Mouse (Mus musculus): ENCODE data around the gene Clrn1.
A peak's percentile ranks its signal among the peaks of the same experiment; 100 is the strongest.

Gene Clrn1

DNA sequence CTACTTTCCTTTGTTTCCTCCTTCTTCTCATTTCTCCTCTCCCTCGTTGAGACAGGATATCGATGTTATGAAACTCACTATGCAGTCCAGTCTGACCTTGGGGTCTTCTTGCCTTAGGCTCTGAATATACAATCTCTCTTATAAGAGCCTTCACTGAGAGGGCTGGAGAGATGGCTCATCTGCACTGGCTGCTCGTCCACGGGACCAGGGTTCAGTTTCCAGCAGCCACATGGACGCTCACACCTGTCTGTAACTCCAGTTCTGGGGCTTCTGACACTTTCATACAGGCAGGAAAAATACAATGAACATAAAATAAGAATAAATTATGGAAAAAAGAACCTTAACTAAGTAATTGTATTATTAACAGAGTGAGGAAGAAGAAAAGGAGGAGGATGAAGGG is 53.6 kb downstream of the Clrn1 start:
- no peak for DNase-seq (ENCODE audit: low spot score in 2 of 2)

DNA sequence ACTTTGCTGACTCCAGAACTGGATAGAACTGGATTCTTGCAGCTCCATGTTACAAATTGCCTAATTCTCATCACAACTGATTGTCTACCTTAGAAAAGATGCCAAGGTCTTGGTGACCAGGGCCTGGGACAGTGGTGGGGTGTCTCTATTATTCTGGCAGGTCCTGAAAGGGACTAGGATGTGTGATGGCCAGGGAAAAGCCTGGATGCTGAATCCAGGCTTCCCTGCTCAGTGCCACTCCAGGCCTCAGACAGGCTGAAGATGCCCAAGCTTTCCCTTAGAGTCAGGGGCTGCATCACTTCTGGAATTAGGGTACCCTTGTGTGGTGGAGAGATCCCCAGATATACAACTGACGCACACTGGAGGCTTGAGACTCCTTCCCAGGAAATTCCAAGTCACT is 55.2 kb downstream of the Clrn1 start:
- DNase-seq (ENCODE audit: low spot score in 2 of 2), result no peak

DNA sequence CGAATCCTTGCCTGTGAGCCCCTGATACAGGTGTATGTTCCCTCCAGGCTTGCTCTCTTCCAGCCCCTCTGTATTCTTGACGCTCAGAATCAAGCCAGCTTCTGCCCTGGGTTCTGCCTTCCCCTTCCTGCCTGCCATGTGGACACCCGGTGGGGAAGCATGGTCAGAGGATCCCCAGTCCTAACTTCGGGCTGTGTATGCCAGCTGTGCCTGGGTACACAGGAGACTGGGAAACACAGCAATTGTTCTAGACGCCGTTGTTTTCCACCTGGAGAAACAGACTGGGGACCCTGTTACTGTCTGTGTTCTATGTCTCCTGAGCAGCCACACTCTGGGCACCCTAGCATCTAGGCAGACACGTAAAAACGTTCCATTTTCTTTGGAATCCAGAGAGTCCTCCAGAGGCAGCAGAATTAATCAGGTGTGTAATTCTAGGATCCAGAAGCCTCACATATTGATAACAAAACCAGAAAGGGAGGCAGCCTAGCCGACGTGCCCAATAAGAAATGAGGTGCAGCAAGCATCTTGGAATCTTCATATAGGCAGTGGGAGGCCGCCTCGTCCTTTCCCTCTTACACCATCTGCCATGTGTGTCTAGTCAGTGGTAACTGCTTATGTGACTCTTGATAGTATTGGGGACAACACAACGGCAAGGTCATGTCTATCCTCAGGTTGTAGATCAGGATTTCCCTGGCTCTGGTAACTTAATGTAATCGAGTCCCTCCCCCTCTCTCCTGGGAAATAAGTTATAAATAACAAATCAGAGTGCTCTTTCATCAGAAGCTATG is 56.6 kb downstream of the Clrn1 start:
- no peak for DNase-seq (ENCODE audit: low spot score in 2 of 2)

DNA sequence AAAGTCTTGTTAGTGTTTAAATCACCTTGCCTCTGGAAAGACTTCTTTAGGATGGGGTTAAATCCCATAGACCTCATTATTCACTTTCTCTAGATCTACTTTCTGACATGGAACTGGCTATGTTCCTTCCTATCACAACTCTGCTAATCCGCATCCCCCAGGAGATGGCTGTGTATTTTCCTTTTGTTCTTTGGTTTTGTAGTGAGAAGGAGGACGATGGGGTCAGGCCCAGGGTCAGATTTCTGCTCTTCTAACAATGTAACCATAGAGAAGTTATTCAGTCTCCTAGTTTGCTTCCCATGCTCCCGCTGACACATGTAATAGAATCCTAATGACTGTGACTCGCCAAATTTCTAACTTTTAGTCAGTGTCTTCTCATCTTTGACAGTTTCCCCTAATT is 58.9 kb downstream of the Clrn1 start:
- no peak for DNase-seq (ENCODE audit: low spot score in 2 of 2)

DNA sequence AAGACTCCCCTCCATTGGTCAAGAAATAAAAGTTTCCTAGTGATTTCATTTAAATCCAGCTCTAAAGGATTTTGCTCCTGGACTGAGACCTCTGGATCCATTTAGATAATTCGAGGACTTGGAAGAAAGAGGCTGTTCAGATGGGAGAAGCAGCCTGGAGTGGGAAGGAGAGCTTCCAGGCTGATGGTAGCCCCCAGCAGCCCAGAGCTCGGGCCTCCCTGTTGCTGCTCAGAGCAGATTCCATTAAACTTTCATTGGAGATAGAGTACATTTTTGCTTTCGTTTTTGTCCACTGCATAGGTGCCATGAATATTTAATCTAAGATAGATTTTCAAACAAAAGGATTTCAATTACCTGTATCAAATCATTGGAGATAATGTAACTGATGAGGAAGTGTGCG is 62.9 kb downstream of the Clrn1 start, which contains the start of gene Mindy4b-ps:
TSS of gene Mindy4b-ps (minus strand) at position 101 of the 400 bp plus-strand sequence.
- DNase-seq (ENCODE audit: low spot score in 2 of 2), result no peak

DNA sequence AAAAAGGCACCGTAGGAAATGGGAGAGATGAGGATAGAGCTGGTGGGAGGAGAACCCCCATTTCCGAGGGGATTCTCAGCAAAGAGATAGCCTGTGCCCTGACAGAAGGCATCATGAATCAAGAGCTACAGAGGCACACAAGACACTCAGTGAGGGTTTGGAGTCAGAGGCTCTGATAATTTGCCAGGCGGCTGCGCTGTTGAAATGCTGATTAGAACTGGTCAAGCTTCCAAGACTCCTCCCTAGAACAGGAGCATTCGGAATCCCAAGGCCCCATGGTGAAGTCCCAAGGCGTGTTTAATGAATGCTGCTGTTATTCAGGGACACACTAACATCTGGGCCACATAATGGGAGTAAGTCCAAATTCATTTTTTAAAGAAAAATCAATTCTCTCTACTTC is 67.8 kb downstream of the Clrn1 start:
- DNase-seq (ENCODE audit: low spot score in 2 of 2), result peak in 1 of 2 experiments; percentile 27

DNA sequence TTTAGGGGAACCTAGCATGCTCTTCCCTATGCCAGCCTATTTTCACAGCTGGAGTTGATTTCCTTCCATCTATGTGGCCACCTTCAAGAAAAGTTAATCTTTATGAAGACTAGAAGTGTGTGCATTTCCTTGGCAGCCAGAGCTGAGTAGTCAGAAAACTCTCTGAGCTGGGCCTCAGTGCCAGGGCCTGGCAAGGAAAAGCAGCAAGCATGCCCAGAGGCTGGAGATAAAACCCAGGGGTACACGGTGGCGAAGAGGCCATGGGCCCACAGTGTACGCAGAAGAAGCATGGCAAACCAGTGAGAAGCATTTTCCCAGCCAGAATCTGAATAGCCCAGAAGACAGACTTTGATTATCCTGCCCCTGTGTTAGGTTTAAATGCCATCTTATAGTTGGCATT is 70.9 kb downstream of the Clrn1 start:
- DNase-seq (ENCODE audit: low spot score in 2 of 2), result no peak

DNA sequence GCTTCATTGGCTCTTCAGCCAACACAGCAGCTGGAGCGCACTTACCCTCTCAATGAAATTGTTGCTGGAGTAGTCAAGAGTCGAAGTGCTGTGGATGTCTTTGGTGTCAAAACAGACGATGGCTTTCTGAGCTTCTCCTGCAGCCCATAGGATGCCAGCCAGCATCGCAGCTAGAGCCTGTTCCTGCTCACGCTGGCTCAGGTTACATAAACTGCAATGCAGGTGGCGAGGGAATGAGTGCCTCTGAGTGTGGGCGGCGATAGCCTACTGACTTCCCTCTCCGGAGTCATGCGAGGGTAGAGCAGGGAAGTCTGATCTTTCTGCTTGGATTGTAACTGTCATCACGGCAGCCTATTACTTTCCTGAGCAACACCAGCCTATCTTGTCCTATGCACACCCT is 74.8 kb downstream of the Clrn1 start:
- no peak for DNase-seq (ENCODE audit: low spot score in 2 of 2)

DNA sequence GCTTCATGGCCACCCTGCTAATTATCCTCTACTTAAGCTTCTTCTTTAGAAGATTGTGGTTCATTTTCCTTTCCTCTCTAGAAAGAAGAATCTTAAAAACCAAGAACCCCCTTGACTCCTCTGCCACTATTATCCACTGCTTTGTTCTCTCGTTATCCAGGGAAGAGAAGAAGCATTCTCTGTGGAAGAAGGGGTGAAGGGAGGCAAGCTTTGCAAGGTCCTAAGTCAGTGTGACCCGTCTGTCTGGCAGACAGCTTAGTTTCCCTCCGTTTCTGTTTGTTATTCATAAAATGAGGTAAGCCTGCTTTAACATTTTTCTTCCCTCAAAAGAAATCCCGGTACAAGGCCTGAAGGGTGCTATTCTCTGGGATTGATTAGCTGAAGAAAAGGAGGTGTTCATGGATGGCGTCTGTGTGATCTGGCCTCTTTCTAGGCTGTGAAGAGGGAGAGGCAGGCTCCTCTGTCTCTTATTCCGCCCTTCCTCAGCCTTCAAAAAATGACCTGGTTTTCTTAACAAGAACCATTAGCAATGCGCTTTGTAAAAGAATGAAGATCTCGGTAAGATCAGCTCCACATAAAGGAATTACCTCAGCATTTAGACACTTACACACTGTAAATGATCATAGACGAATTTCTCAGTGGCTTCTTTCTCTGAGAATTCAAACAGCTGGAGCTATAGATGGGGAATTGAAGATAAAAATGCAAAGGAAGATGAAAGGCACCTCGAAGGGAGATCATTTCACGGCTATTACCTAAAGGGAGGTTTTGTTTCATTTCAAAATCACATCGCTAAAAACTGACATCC is 75.8 kb downstream of the Clrn1 start:
- no peak for DNase-seq (ENCODE audit: low spot score in 2 of 2)

DNA sequence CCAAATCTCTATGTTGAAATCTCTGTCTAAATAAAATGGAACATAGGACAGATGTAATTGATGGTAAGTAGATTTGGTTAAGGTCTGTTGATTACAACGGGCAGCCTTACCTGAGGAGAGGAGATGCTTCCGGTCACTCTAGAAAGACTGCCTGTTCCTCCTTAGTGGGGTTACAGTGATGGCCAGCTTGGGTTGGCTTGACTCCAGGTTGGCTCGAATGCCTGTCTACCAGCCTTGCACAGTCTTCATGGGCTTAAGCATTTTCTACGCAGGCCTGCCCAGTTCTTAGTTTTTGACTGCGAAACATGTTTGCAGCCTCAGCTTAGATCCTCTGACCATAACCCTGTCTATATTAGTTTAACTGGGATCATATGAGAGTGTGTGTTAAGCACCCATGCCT is 76.5 kb downstream of the Clrn1 start:
- DNase-seq (ENCODE audit: low spot score in 2 of 2), result no peak

DNA sequence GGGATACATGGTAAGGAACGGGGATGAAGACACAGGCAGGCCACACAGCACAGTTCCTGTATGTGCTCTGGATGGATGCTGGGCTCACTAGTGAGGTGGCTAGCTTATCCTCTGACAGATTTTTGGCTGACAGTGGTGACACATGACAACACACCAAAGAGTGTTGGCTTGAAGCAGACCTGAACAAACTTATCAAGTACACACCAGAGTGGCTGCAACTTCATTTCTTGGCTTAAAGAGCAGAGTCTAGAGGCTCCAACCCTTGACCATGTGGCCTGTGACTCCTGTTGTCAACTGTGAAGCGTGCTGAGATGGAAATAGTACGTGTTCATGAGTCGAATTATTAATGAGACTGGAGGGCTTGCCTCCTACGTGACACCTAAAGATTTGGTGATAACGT is 80.4 kb downstream of the Clrn1 start:
- DNase-seq (ENCODE audit: low spot score in 2 of 2), result no peak

DNA sequence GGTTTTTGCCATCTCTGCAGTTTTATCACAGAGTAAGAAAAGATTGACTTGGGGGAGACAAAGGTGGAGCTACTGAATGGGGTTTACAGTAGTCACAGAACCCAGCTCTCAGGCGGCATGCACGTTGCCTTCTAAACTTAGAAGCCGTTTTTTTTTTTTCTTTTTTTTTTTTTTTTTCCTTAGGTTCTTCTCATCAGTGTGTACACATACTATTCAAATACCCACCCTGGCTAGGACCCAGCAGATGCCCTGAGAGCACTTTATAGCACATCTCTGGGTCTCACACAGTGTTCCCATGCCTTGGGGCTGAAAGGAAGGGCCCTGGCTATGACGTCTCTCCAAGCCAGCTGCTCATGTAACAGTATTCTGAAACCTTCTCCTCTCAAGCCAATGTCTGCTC is 86.5 kb downstream of the Clrn1 start:
- DNase-seq (ENCODE audit: low spot score in 2 of 2), result no peak

DNA sequence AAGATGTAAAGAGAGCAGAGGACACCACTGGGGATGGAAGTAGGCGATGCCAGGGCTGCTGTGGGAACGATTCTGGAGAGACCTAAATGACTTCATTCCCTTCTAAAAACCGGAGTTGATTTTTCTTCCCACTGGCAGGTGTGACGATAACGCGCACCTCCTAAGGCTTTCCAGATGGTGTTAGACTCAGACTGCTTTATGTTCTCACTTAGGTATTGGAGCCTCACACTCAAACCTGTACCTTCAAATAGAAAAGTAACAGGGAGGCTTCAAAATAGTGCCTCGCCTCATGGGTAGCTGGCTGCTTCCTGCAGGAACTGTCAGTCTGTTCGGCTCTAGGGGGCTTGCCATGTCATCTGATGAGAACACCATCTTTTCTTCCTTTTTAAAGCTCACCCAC is 86.9 kb downstream of the Clrn1 start:
- no peak for DNase-seq (ENCODE audit: low spot score in 2 of 2)

Data from right cerebral cortex, postnatal 10 days (tissue).